Mouse (Mus musculus) CH12.LX (cell line): ENCODE measurements around the gene Acot7. TPM values are rescaled to one million over a fixed set of nuclear protein-coding genes. Genes with fewer than 3 reads are reported as not detected.

ENCODE experiments used
- DNase-seq: peaks from one replicate; pipeline ENCODE4 v3.0.0-alpha.2; 2013; ENCODE audit errors: extremely low read depth
- H3K27ac ChIP-seq: 2 replicates; pipeline ENCODE4 v1.5.1; 2012; ENCODE audit warnings: low read depth, mild to moderate bottlenecking, control low read depth, moderate library complexity; ENCODE audit not compliant: insufficient read depth
- H3K27me3 ChIP-seq: replicated peaks from 2 replicates; pipeline ENCODE3; 2012; ENCODE audit warnings: inconsistent platforms
- H3K36me3 ChIP-seq, 2 experiments: replicated peaks in 1 of 2; 2 replicates each; pipeline versions ENCODE3 to v1.6.1; 2012; ENCODE audit warnings: inconsistent platforms in 1 of 2, low read length in 1 of 2, mild to moderate bottlenecking in 1 of 2, mixed read lengths in 1 of 2, moderate library complexity in 1 of 2; ENCODE audit not compliant: control insufficient read depth in 1 of 2, insufficient read depth in 1 of 2
- H3K4me1 ChIP-seq, 2 experiments: 2 replicates each; pipeline ENCODE4 v1.6.1; 2012; ENCODE audit warnings: inconsistent platforms in 1 of 2, moderate library complexity in 1 of 2; ENCODE audit not compliant: insufficient read depth in 2 of 2, control insufficient read depth in 1 of 2
- H3K4me2 ChIP-seq: 2 replicates; pipeline ENCODE4 v1.6.1; 2012; ENCODE audit warnings: low read depth, mild to moderate bottlenecking, control low read depth; ENCODE audit not compliant: poor library complexity, insufficient read depth, severe bottlenecking
- H3K4me3 ChIP-seq, 3 experiments: fragments of 150-350 bp in 1 of 3; sonication (generic) in 1 of 3; replicated peaks in 1 of 3; 2 replicates each; pipeline versions ENCODE3 to v1.5.1; 2011 to 2012; ENCODE audit warnings: low read depth in 2 of 3, low read length in 2 of 3, mild to moderate bottlenecking in 2 of 3, moderate library complexity in 2 of 3, control low read depth in 1 of 3, improper control_type of control experiment in 1 of 3, inconsistent platforms in 1 of 3, mixed read lengths in 1 of 3; ENCODE audit not compliant: poor library complexity in 1 of 3
- H3K79me2 ChIP-seq: replicated peaks from 2 replicates; pipeline ENCODE4 v1.6.1; 2012; ENCODE audit warnings: mild to moderate bottlenecking, moderate library complexity; ENCODE audit not compliant: control insufficient read depth, poor library complexity, insufficient read depth, severe bottlenecking; ENCODE audit errors: extremely low read depth
- H3K9ac ChIP-seq: 2 replicates; pipeline ENCODE4 v1.6.1; 2012; ENCODE audit warnings: low read depth, mild to moderate bottlenecking, control low read depth, moderate library complexity; ENCODE audit not compliant: insufficient read depth
- H3K9me3 ChIP-seq: replicated peaks from 2 replicates; pipeline ENCODE3; 2012; ENCODE audit warnings: low read length, inconsistent platforms, mixed read lengths
- BHLHE40 ChIP-seq: IDR thresholded peaks from 2 replicates; pipeline ENCODE4 v1.6.1; 2011; ENCODE audit warnings: mild to moderate bottlenecking, low read depth, low read length, improper control_type of control experiment
- CHD1 ChIP-seq: IDR thresholded peaks from 2 replicates; pipeline ENCODE4 v1.6.1; 2012; ENCODE audit warnings: low read depth, low read length, improper control_type of control experiment, inconsistent platforms
- CHD2 ChIP-seq: IDR thresholded peaks from 2 replicates; pipeline ENCODE4 v1.6.1; 2011; ENCODE audit warnings: low read length, improper control_type of control experiment
- CTCF ChIP-seq, 2 experiments: IDR thresholded peaks in 1 of 2; conservative IDR thresholded peaks in 1 of 2; 2 replicates each; pipeline ENCODE4 v1.5.1; 2011 to 2012; ENCODE audit warnings: low read depth in 2 of 2, low read length in 2 of 2, improper control_type of control experiment in 1 of 2, inconsistent platforms in 1 of 2, mild to moderate bottlenecking in 1 of 2, moderate library complexity in 1 of 2
- E2F4 ChIP-seq: IDR thresholded peaks from 2 replicates; pipeline ENCODE4 v1.6.1; 2011; ENCODE audit warnings: low read depth, low read length, improper control_type of control experiment; ENCODE audit not compliant: insufficient replicate concordance
- ELF1 ChIP-seq: IDR thresholded peaks from 2 replicates; pipeline ENCODE4 v1.6.1; 2014; ENCODE audit warnings: low read depth, mild to moderate bottlenecking, inconsistent platforms, low read length, improper control_type of control experiment
- ETS1 ChIP-seq: conservative IDR thresholded peaks from 2 replicates; pipeline ENCODE4 v1.6.1; 2012; ENCODE audit warnings: low read depth, mild to moderate bottlenecking, inconsistent platforms, low read length, improper control_type of control experiment, moderate library complexity
- GABPA ChIP-seq: IDR thresholded peaks from 2 replicates; pipeline ENCODE4 v1.6.1; 2012; ENCODE audit warnings: low read depth, low read length, improper control_type of control experiment, inconsistent platforms; ENCODE audit not compliant: insufficient replicate concordance
- HCFC1 ChIP-seq: IDR thresholded peaks from 2 replicates; pipeline ENCODE4 v1.6.1; 2012; ENCODE audit warnings: low read depth, mild to moderate bottlenecking, inconsistent platforms, low read length, improper control_type of control experiment
- IRF4 ChIP-seq: IDR thresholded peaks from 2 replicates; pipeline ENCODE4 v1.6.1; 2014; ENCODE audit warnings: low read depth, mild to moderate bottlenecking, inconsistent platforms, low read length, improper control_type of control experiment
- JUND ChIP-seq: conservative IDR thresholded peaks from 2 replicates; pipeline ENCODE4 v1.6.1; 2011; ENCODE audit warnings: low read depth, low read length, improper control_type of control experiment
- MAFK ChIP-seq: IDR thresholded peaks from 2 replicates; pipeline ENCODE4 v1.6.1; 2011; ENCODE audit warnings: low read length, improper control_type of control experiment; ENCODE audit not compliant: insufficient replicate concordance
- MAX ChIP-seq: IDR thresholded peaks from 2 replicates; pipeline ENCODE4 v1.6.1; 2011; ENCODE audit warnings: low read length, improper control_type of control experiment
- MAZ ChIP-seq: IDR thresholded peaks from 2 replicates; pipeline ENCODE4 v1.6.1; 2012; ENCODE audit warnings: low read depth, mild to moderate bottlenecking, inconsistent platforms, low read length, improper control_type of control experiment, moderate library complexity
- MEF2A ChIP-seq: IDR thresholded peaks from 2 replicates; pipeline ENCODE4 v1.6.1; 2014; ENCODE audit warnings: low read depth, mild to moderate bottlenecking, inconsistent platforms, low read length, improper control_type of control experiment, borderline replicate concordance
- MXI1 ChIP-seq: IDR thresholded peaks from 2 replicates; pipeline ENCODE4 v1.6.1; 2011; ENCODE audit warnings: mild to moderate bottlenecking, low read depth, low read length, improper control_type of control experiment
- MYC ChIP-seq: IDR thresholded peaks from 2 replicates; pipeline ENCODE4 v1.6.1; 2011; ENCODE audit warnings: low read depth, mild to moderate bottlenecking, improper control_type of control experiment, low read length
- NRF1 ChIP-seq: IDR thresholded peaks from 2 replicates; pipeline ENCODE4 v1.6.1; 2014; ENCODE audit warnings: low read depth, mild to moderate bottlenecking, inconsistent platforms, low read length, improper control_type of control experiment, moderate library complexity
- POLR2A ChIP-seq: IDR thresholded peaks from 2 replicates; pipeline ENCODE4 v1.6.1; 2011; ENCODE audit warnings: low read depth, mild to moderate bottlenecking, improper control_type of control experiment, low read length
- RAD21 ChIP-seq: IDR thresholded peaks from 2 replicates; pipeline ENCODE4 v1.6.1; 2011; ENCODE audit warnings: low read depth, mild to moderate bottlenecking, low read length, improper control_type of control experiment, moderate library complexity
- RCOR1 ChIP-seq: conservative IDR thresholded peaks from 2 replicates; pipeline ENCODE4 v1.6.1; 2012; ENCODE audit warnings: low read depth, mild to moderate bottlenecking, inconsistent platforms, low read length, improper control_type of control experiment
- SMC3 ChIP-seq: IDR thresholded peaks from 2 replicates; pipeline ENCODE4 v1.6.1; 2011; ENCODE audit warnings: low read depth, low read length, improper control_type of control experiment
- TCF12 ChIP-seq: IDR thresholded peaks from 2 replicates; pipeline ENCODE4 v1.6.1; 2014; ENCODE audit warnings: low read depth, mild to moderate bottlenecking, inconsistent platforms, low read length, improper control_type of control experiment
- UBTF ChIP-seq: IDR thresholded peaks from 2 replicates; pipeline ENCODE4 v1.6.1; 2012; ENCODE audit warnings: low read depth, mild to moderate bottlenecking, inconsistent platforms, low read length, improper control_type of control experiment, moderate library complexity
- USF1 ChIP-seq: IDR thresholded peaks from 2 replicates; pipeline ENCODE4 v1.6.1; 2014; ENCODE audit warnings: low read depth, mild to moderate bottlenecking, inconsistent platforms, low read length, improper control_type of control experiment
- ZKSCAN1 ChIP-seq: IDR thresholded peaks from 2 replicates; pipeline ENCODE4 v1.6.1; 2012; ENCODE audit warnings: low read depth, inconsistent platforms, low read length, improper control_type of control experiment, borderline replicate concordance
- ZMIZ1 ChIP-seq: IDR thresholded peaks from 2 replicates; pipeline ENCODE4 v1.6.1; 2012; ENCODE audit warnings: low read depth, mild to moderate bottlenecking, inconsistent platforms, low read length, improper control_type of control experiment
- ZNF384 ChIP-seq: IDR thresholded peaks from 2 replicates; pipeline ENCODE4 v1.6.1; 2012; ENCODE audit warnings: low read depth, low read length, improper control_type of control experiment, inconsistent platforms
- dilution Hi-C: fragments of 300-500 bp; cut with MboI; formaldehyde crosslinking; loops from 2 replicates; pipeline ENCODE4 v1.14.3; 2020; ENCODE audit warnings: low sequenced_read_pairs; ENCODE audit not compliant: extremely low pct_unique_long_range_greater_than_20kb, extremely low pct_ligation_motif_present
- in situ Hi-C: fragments of 300-500 bp; cut with MboI; formaldehyde crosslinking; loops from 3 replicates; pipeline ENCODE4 v1.14.3; 2019; ENCODE audit warnings: low sequenced_read_pairs, low pct_ligation_motif_present, low pct_unique_long_range_greater_than_20kb, mixed read lengths
- polyA plus RNA-seq: library from polyadenylated mRNA; unstranded; fragments of >175 nt; gene quantifications from 2 replicates; pipeline ENCODE4 v1.2.1, GENCODE M21; 2012; ENCODE audit warnings: low read depth; ENCODE audit not compliant: insufficient read length
- total RNA-seq, 2 experiments: library from RNA; depleted of rRNA; stranded (reverse); fragments of 300-350 nt in 1 of 2; fragments of >200 nt in 1 of 2; gene quantifications; 2 replicates each; pipeline ENCODE4 v1.2.3; 2012 to 2014

Acot7 gene
- total and polyA plus RNA-seq, 3 experiments: 29.0 to 71.1 (median 61.6) TPM

DNA sequence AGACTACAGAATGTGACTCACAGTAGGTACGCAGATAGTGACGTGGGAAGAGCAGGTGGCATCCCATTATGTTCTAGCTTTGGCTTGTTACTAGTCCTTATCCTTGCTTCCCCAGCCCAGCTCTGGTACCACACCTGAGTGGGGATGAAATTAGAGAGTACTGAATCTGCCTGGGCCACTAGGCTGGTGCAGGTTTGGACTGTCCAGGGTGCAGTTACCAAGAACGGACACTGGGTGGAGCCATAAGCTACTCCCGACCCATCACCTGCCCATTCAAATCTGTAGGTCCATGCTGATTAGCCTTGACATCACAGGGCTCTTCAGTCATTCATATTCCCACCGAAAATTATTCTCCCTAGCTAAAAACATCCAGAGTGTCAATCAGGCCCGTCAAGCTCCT is 37.5 kb upstream of the Acot7 start (continued):
- TF ChIP-seq TCF12 (no peak), CTCF (conservative IDR thresholded peaks at IDR 0.05 in 1 of 2, IDR thresholded peaks at IDR 0.05 in 1 of 2; ENCODE audit: low read depth in 2 of 2, low read length in 2 of 2) (peak; percentile 79 to 97), CHD1 (no peak), BHLHE40 (0 out of 2 replicates have a peak, but pooled peaks have one; percentile 32), MEF2A (no peak), ELF1 (no peak), ETS1 (no peak), NRF1 (no peak), MYC (no peak), MAFK (no peak), USF1 (no peak), RCOR1 (no peak), UBTF (no peak), HCFC1 (no peak), CHD2 (no peak), RAD21 (peak; percentile 63), MXI1 (no peak), E2F4 (no peak), ZKSCAN1 (no peak)

DNA sequence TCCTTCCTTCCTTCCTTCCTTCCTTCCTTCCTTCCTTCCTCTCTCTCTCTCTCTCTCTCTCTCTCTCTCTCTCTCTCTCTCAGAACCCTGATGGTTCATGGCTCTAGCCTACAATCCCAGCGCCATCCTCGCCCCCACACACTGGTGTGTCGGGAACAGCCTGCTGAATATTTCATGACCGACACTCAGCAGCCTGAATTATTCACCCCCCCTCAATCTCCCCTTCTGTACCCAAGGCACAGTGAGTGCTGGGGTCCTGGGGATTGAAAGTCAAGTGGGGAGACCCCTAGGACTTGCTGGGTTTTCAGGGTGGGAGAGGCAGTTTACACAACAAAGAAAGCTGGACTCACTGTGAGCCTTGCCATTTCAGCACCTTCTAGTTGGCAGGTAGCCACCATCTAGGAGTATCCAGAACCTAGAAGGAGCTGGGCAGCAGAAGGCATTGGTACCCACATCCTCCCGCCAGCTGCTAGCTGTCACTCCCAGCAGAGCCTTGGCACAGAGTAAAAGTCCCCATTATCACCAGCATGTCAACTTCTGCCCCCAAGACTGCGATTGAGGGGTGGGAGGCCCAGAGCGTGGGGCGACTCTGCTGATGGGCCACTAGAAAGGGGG is 36.3 kb upstream of the Acot7 start:
- Histone ChIP-seq H3K36me3 (no peaks in the 10 kb centered on the region), H3K4me2 (no peak overlapping the region), H3K9ac (no peak overlapping the region), H3K79me2 (no peaks in the 10 kb centered on the region), H3K9me3 (peaks cover 4% of the 10 kb centered on the region), H3K27me3 (peaks cover 73% of the 10 kb centered on the region), H3K4me3 (no peak overlapping the region), H3K4me1 (peaks cover 6 to 11% of the 10 kb centered on the region in 2 experiments), H3K27ac (no peak overlapping the region)
- TF ChIP-seq IRF4: no peak
- no peak for TF ChIP-seq ZMIZ1
- TF ChIP-seq MEF2A: no peak
- no peak for TF ChIP-seq MAX
- TF ChIP-seq ZNF384: no peak
- TF ChIP-seq SMC3: no peak
- TF ChIP-seq ZKSCAN1: no peak
- no peak for TF ChIP-seq MAZ
- no peak for TF ChIP-seq JUND
- TF ChIP-seq GABPA: no peak
- no peak for TF ChIP-seq CHD2
- TF ChIP-seq ETS1: no peak
- TF ChIP-seq RCOR1: no peak
- TF ChIP-seq UBTF: no peak
- TF ChIP-seq RAD21: no peak
- TF ChIP-seq POLR2A: no peak
- TF ChIP-seq ELF1: no peak
- dilution Hi-C loops: no loop called here
- DNase-seq: no peak
- in situ Hi-C loops: no loop called here
